Mouse (Mus musculus) C2C12 (cell line): ENCODE measurements around the gene Slc7a8. TPM values are rescaled to one million over a fixed set of nuclear protein-coding genes. Genes with fewer than 3 reads are reported as not detected.

Source experiments
- H3K27me3 ChIP-seq: one replicate; pipeline ENCODE4 v1.6.1; 2011; ENCODE audit not compliant: control insufficient read depth, insufficient read depth, insufficient read length
- H3K36me3 ChIP-seq: one replicate; pipeline ENCODE4 v1.6.1; 2011; ENCODE audit not compliant: control insufficient read depth, insufficient read depth
- H3K4me3 ChIP-seq: one replicate; pipeline ENCODE4 v1.5.1; 2011; ENCODE audit warnings: mild to moderate bottlenecking, control low read depth; ENCODE audit not compliant: poor library complexity, insufficient read depth, severe bottlenecking
- H3K79me2 ChIP-seq: one replicate; pipeline ENCODE4 v1.6.1; 2011; ENCODE audit not compliant: control insufficient read depth, insufficient read depth
- H3K79me3 ChIP-seq: one replicate; pipeline ENCODE4 v1.6.1; 2011; ENCODE audit warnings: low read depth, control low read depth
- H3ac ChIP-seq: one replicate; pipeline ENCODE3; 2011; ENCODE audit warnings: low read depth; ENCODE audit not compliant: control insufficient read depth, insufficient read length
- CEBPB ChIP-seq: IDR thresholded peaks from one replicate; pipeline ENCODE4 v1.6.1; 2011; ENCODE audit warnings: low read depth, mild to moderate bottlenecking, control low read depth, moderate library complexity
- CTCF ChIP-seq: IDR thresholded peaks from one replicate; pipeline ENCODE4 v1.5.1; 2011; ENCODE audit not compliant: control insufficient read depth, insufficient read depth, insufficient read length
- FOSL1 ChIP-seq: IDR thresholded peaks from one replicate; pipeline ENCODE4 v1.8.0; 2011; ENCODE audit warnings: mild to moderate bottlenecking, low read length; ENCODE audit not compliant: poor library complexity, insufficient read depth, severe bottlenecking
- MAX ChIP-seq: IDR thresholded peaks from one replicate; pipeline ENCODE4 v1.6.1; 2011; ENCODE audit warnings: mild to moderate bottlenecking, control low read depth
- MYOD1 ChIP-seq: IDR thresholded peaks from one replicate; pipeline ENCODE4 v1.6.1; 2011; ENCODE audit warnings: low read depth; ENCODE audit not compliant: control insufficient read depth, insufficient read length
- MYOG ChIP-seq: IDR thresholded peaks from one replicate; pipeline ENCODE4 v1.6.1; 2011; ENCODE audit not compliant: control insufficient read depth, insufficient read length; ENCODE audit errors: extremely low read depth
- USF1 ChIP-seq: IDR thresholded peaks from one replicate; pipeline ENCODE4 v1.6.1; 2011; ENCODE audit warnings: low read depth, mild to moderate bottlenecking, control low read depth, moderate library complexity
- polyA plus RNA-seq: library from polyadenylated mRNA; unstranded; fragments of >200 nt; fragmentation: generic; extraction: Trizol; gene quantifications from one replicate; pipeline ENCODE4 v1.2.1, GENCODE M21; 2012; ENCODE audit warnings: missing spikeins

The Slc7a8 gene
- polyA plus RNA-seq, 1 experiment, result not detected

DNA sequence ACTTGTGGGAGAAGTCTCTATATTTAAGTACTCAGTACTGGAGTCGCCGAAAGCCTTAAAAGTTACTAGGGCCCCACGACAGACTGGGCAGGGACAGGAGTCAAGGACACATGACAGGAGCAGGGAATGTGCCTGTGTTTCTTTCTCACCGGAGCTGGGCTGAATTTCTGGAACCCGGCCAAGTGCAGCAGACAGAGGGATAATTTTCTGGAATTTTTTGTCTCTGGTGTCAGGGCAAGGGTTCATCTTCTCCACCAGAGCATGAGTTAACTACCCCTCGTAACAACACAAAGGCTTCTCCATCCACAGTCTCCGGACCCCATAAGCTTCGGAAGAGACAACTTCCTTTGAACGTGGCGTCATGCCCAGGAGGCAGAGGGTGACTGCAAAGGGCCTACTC is 4.7 kb upstream of the Slc7a8 start:
- no peaks in the 10 kb centered on the region for H3K36me3 ChIP-seq
- TF ChIP-seq CEBPB (no peak), MYOG (no peak), MAX (no peak), CTCF (no peak), MYOD1 (no peak), FOSL1 (no peak), USF1 (no peak)
- no peaks in the 10 kb centered on the region for H3K79me2 ChIP-seq
- no peaks in the 10 kb centered on the region for H3K79me3 ChIP-seq
- H3ac ChIP-seq, result no peak overlapping the region
- H3K4me3 ChIP-seq, result no peak overlapping the region
- peaks cover 6% of the 10 kb centered on the region for H3K27me3 ChIP-seq

DNA sequence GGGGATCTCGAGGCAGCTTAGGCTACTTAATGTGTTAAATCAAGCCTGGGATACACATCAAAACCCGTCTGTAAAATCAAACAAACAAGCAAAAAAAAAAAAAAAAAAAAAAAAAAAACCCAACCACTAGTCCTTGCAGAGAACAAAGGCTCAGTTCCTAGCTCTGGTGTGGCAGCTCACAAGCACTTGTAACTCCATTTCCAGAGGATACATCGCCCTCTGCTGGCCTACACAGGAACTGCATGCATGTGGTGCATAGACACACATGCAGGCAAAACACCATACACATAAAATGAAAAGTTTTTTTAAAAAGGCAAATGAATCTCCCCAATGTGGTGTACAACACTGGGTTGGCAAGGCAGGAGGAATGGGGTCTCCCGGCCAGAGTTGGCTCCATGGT is 4.2 kb upstream of the Slc7a8 start:
- Histone ChIP-seq H3K79me3 (no peaks in the 10 kb centered on the region), H3K79me2 (no peaks in the 10 kb centered on the region), H3K4me3 (no peak overlapping the region), H3ac (no peak overlapping the region), H3K36me3 (no peaks in the 10 kb centered on the region), H3K27me3 (peaks cover 12% of the 10 kb centered on the region)
- TF ChIP-seq FOSL1, result no peak
- no peak for TF ChIP-seq MYOD1
- no peak for TF ChIP-seq USF1
- no peak for TF ChIP-seq MAX
- TF ChIP-seq MYOG, result no peak
- no peak for TF ChIP-seq CTCF
- no peak for TF ChIP-seq CEBPB

GRCm38 (mm10) chr14:54782971-54783370 is 1.2 kb upstream of the Slc7a8 start:
- Histone ChIP-seq H3K36me3 (no peaks in the 10 kb centered on the region), H3K4me3 (no peak overlapping the region), H3K79me3 (no peaks in the 10 kb centered on the region), H3K27me3 (peaks cover 21% of the 10 kb centered on the region), H3K79me2 (no peaks in the 10 kb centered on the region), H3ac (no peak overlapping the region)
- TF ChIP-seq MYOD1, result no peak
- no peak for TF ChIP-seq FOSL1
- no peak for TF ChIP-seq MYOG
- TF ChIP-seq USF1, result no peak
- TF ChIP-seq CEBPB, result no peak
- no peak for TF ChIP-seq MAX

GRCm38 (mm10) chr14:54780836-54781609 is 723 bp downstream of the Slc7a8 start:
- peaks cover 23% of the 10 kb centered on the region for H3K27me3 ChIP-seq
- H3K36me3 ChIP-seq, result no peaks in the 10 kb centered on the region

GRCm38 (mm10) chr14:54780084-54780483 is 1.7 kb downstream of the Slc7a8 start:
- no peaks in the 10 kb centered on the region for H3K36me3 ChIP-seq
- H3K4me3 ChIP-seq, result no peak overlapping the region
- H3K27me3 ChIP-seq, result peaks cover 29% of the 10 kb centered on the region

More at GRCm38 (mm10) chr14:54780836-54781609, 723 bp downstream of the Slc7a8 start:
- no peak for TF ChIP-seq CEBPB
- TF ChIP-seq MYOG, result no peak
- TF ChIP-seq USF1, result no peak
- TF ChIP-seq FOSL1, result no peak
- TF ChIP-seq CTCF, result no peak
- TF ChIP-seq MAX, result no peak
- no peak for TF ChIP-seq MYOD1
- Histone ChIP-seq H3K79me3 (no peaks in the 10 kb centered on the region), H3K4me3 (no peak overlapping the region), H3K79me2 (no peaks in the 10 kb centered on the region), H3ac (no peak overlapping the region)

GRCm38 (mm10) chr14:54777893-54778292 is 3.9 kb downstream of the Slc7a8 start:
- no peak for TF ChIP-seq MAX
- no peak for TF ChIP-seq MYOD1
- no peak for TF ChIP-seq CEBPB
- no peak for TF ChIP-seq MYOG
- TF ChIP-seq CTCF, result no peak
- no peak for TF ChIP-seq USF1
- TF ChIP-seq FOSL1, result no peak
- no peaks in the 10 kb centered on the region for H3K79me2 ChIP-seq
- H3K36me3 ChIP-seq, result no peaks in the 10 kb centered on the region
- peaks cover 45% of the 10 kb centered on the region for H3K27me3 ChIP-seq
- no peaks in the 10 kb centered on the region for H3K79me3 ChIP-seq
- no peak overlapping the region for H3ac ChIP-seq
- H3K4me3 ChIP-seq, result no peak overlapping the region

More at GRCm38 (mm10) chr14:54780084-54780483, 1.7 kb downstream of the Slc7a8 start:
- no peaks in the 10 kb centered on the region for H3K79me3 ChIP-seq
- TF ChIP-seq MAX (no peak), CEBPB (no peak), USF1 (no peak), MYOD1 (no peak), CTCF (no peak), FOSL1 (no peak)
- no peaks in the 10 kb centered on the region for H3K79me2 ChIP-seq
- H3ac ChIP-seq, result no peak overlapping the region
